Mouse (Mus musculus) left cerebral cortex, postnatal 10 days (tissue): ENCODE measurements around the gene Hist3h2a. TPM values are rescaled to one million over a fixed set of nuclear protein-coding genes. Genes with fewer than 3 reads are reported as not detected.

Experiments used
- DNase-seq, 2 experiments: peaks; one replicate each; pipeline ENCODE4 v3.0.0; 2021 to 2022; ENCODE audit warnings: low spot score in 2 of 2, mixed read lengths in 1 of 2; ENCODE audit errors: extremely low spot score in 1 of 2
- intact Hi-C: fragments of 180-260 bp; cut with DNase I; formaldehyde crosslinking; loops from one replicate; pipeline ENCODE4 v1.15.1; 2025
- microRNA-seq: library from miRNA; unstranded; fragments of <30 nt; microRNA quantifications from one replicate; pipeline ENCODE4 v1.2.0, GENCODE M21; 2022
- total RNA-seq, 2 experiments: library from RNA; stranded (reverse); gene quantifications; 2 replicates each; pipeline ENCODE4 v1.2.3; 2021

Gene Hist3h2a
- total RNA-seq, 2 experiments from 2014 or later = 66.5 to 67.4 TPM

DNA sequence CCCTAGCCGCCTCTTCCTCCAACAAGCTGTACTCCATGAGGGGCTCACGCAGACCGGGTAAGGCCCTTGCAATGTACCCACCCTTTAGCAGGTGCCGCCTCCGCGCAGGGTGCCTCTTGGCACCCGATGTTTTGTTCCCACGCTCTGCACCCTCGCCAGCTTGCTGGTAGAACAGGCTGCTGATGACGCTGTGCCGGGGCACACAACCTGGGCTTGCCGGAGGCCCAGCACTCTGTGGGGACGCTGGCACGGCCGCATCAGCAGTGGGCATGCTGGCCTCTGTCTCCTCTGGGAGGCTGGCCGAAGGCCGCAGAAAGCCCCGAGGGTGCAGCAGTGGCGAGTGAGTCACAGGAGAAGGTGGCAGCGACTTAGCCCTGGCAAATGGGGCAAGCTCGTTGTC lies 46.1 kb downstream of the Hist3h2a start:
- no peak for DNase-seq
- intact Hi-C loops = no loop called here

DNA sequence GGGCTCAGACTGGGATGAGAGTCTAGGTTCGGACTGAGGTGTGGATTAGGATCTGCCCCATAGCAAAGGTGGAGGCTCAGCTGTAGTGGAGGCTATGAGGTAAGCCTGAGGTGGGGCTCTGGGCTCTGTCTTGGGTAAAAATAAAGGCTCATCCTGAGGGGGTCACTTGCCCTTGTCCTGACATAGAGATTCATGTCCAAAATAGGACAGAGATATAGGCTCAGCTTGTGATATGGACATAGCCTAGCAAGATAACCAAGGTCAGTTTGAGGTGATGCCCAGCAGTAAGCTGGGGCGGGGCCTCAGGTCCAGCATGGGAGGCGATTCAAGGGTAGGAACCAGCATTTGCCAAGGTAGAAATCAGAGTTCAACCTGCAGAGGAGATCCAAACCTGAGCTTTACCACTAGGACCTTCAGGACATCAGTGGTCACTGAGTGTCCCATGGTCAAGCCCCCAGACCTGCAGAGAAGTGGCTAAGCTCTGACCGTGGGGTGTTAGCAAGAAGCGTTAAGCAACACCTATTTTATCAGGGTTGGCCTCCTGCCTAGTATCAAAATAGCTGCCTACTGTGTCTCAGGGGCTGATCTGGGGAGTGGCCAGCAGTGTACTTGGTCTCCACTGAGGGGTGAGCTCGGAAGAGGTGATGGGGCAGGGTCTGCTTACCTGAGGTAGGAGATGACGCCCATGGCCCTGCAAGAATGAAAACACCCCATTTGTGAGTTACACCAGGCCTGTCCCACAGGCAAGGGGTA lies 48.0 kb downstream of the Hist3h2a start:
- intact Hi-C loops = no loop called here

More for the DNA sequence above, 48.0 kb downstream of the Hist3h2a start:
- no peak for DNase-seq

Small RNA genes lying within 50 kb of the gene (microRNA-seq; reads per million reads assigned to microRNA genes)
- gene Gm44313 = not detected

Other genes starting within 250 kb of the Hist3h2a start
- not detected for gene Olfr318, start 230.7 kb upstream of the Hist3h2a start, total RNA-seq
- gene Olfr317, start 215.5 kb upstream of the Hist3h2a start, total RNA-seq = under 1 TPM; 0.20 to 0.30 TPM
- under 1 TPM; 0.24 to 0.28 TPM for gene Olfr316, start 202.0 kb upstream of the Hist3h2a start, total RNA-seq
- not detected for gene Olfr315, start 181.5 kb upstream of the Hist3h2a start, total RNA-seq
- gene Olfr314, start 171.7 kb upstream of the Hist3h2a start, total RNA-seq = not detected
- gene Fam183b, start 152.7 kb upstream of the Hist3h2a start, total RNA-seq = 1 to 10 TPM; 1.2 to 2.2 TPM
- not detected for gene Olfr313, start 139.7 kb upstream of the Hist3h2a start, total RNA-seq
- gene Olfr312, start 125.4 kb upstream of the Hist3h2a start, total RNA-seq = not detected
- gene Olfr311, start 115.4 kb upstream of the Hist3h2a start, total RNA-seq = not detected
- 10 to 100 TPM; 17.5 to 18.7 TPM for gene Gm12258, start 107.5 kb upstream of the Hist3h2a start, total RNA-seq
- gene 2810021J22Rik, start 87.5 kb upstream of the Hist3h2a start, total RNA-seq = 10 to 100 TPM in 1 of 2 experiments, 1 to 10 TPM in 1; 8.8 to 11.0 TPM
- 1 to 10 TPM; 9.5 to 9.6 TPM for gene Zfp39, start 50.5 kb upstream of the Hist3h2a start, total RNA-seq
- under 1 TPM in 1 of 2 experiments, not detected in 1; 0.06 TPM for gene Btnl10, start 36.8 kb upstream of the Hist3h2a start, total RNA-seq
- 100 to 1,000 TPM; 471 to 480 TPM for gene Rnf187, start 15.8 kb upstream of the Hist3h2a start, total RNA-seq
- 100 to 1,000 TPM; 172 to 180 TPM for gene Hist3h2ba, start 5.8 kb upstream of the Hist3h2a start, total RNA-seq
- 1 to 10 TPM; 2.8 to 3.7 TPM for gene Trim17, start within 50 bp of the Hist3h2a start, total RNA-seq
- 10 to 100 TPM; 22.0 to 22.7 TPM for gene Trim11, start 23.4 kb downstream of the Hist3h2a start, total RNA-seq
- 1 to 10 TPM; 2.1 to 2.3 TPM for gene Obscn, start 181.7 kb downstream of the Hist3h2a start, total RNA-seq
- gene Iba57, start 209.1 kb downstream of the Hist3h2a start, total RNA-seq = 10 to 100 TPM; 11.4 to 13.9 TPM
- 1 to 10 TPM; 1.6 to 3.9 TPM for gene Gjc2, start 228.5 kb downstream of the Hist3h2a start, total RNA-seq
- gene Guk1, start 237.5 kb downstream of the Hist3h2a start, total RNA-seq = 100 to 1,000 TPM; 115 to 117 TPM
- gene Mrpl55, start 247.8 kb downstream of the Hist3h2a start, total RNA-seq = 10 to 100 TPM; 36.7 to 42.7 TPM